Mouse (Mus musculus) CD4-positive helper T cell, adult 2 months (primary cell): Measurements from ENCODE around the gene Mbnl2.

Experiments used
- DNase-seq: peaks from one replicate; pipeline ENCODE4 v3.0.0-alpha.2; 2012; ENCODE audit warnings: low read depth, missing footprints, low spot score

Mbnl2 gene

GRCm38 (mm10) chr14:120274746-120275145 is 723 bp upstream of the Mbnl2 start:
- no peak for DNase-seq

- DNase-seq: peak; percentile 46
Measured at GRCm38 (mm10) chr14:120276343-120277080, 1.0 kb downstream of the Mbnl2 start.

- DNase-seq: peak; percentile 30
Measured at GRCm38 (mm10) chr14:120277081-120277656, 1.7 kb downstream of the Mbnl2 start.

- peak; percentile 37 for DNase-seq
Measured at GRCm38 (mm10) chr14:120278290-120279244, 3.1 kb downstream of the Mbnl2 start.

- DNase-seq: no peak
Measured at GRCm38 (mm10) chr14:120280136-120280535, 4.7 kb downstream of the Mbnl2 start.

GRCm38 (mm10) chr14:120283787-120284186 is 8.3 kb downstream of the Mbnl2 start:
- DNase-seq: no peak

- DNase-seq: no peak
Measured at GRCm38 (mm10) chr14:120284504-120284903, 9.0 kb downstream of the Mbnl2 start.

- DNase-seq: no peak
Measured at GRCm38 (mm10) chr14:120287121-120287986, 11.9 kb downstream of the Mbnl2 start.

GRCm38 (mm10) chr14:120287987-120288275 is 12.5 kb downstream of the Mbnl2 start:
- no peak for DNase-seq

GRCm38 (mm10) chr14:120288378-120289002 is 13.0 kb downstream of the Mbnl2 start:
- no peak for DNase-seq

- no peak for DNase-seq
Measured at GRCm38 (mm10) chr14:120289065-120289464, 13.6 kb downstream of the Mbnl2 start.

GRCm38 (mm10) chr14:120289528-120289927 is 14.1 kb downstream of the Mbnl2 start:
- no peak for DNase-seq

GRCm38 (mm10) chr14:120291226-120291757 is 15.8 kb downstream of the Mbnl2 start:
- no peak for DNase-seq

GRCm38 (mm10) chr14:120292133-120292532 is 16.7 kb downstream of the Mbnl2 start:
- no peak for DNase-seq

GRCm38 (mm10) chr14:120292617-120293195 is 17.2 kb downstream of the Mbnl2 start:
- DNase-seq: no peak

GRCm38 (mm10) chr14:120294480-120294879 is 19.0 kb downstream of the Mbnl2 start:
- DNase-seq: no peak

- no peak for DNase-seq
Measured at GRCm38 (mm10) chr14:120295355-120296220, 20.1 kb downstream of the Mbnl2 start.

GRCm38 (mm10) chr14:120296231-120297006 is 20.9 kb downstream of the Mbnl2 start:
- DNase-seq: peak; percentile 25
